Mouse (Mus musculus): ENCODE results near the gene A530032D15Rik.
"Not testable (repeated sequence)": the region's sequence is repeated elsewhere in the genome, so short reads cannot be mapped to it uniquely, and the experiment has no call there.

DNA sequence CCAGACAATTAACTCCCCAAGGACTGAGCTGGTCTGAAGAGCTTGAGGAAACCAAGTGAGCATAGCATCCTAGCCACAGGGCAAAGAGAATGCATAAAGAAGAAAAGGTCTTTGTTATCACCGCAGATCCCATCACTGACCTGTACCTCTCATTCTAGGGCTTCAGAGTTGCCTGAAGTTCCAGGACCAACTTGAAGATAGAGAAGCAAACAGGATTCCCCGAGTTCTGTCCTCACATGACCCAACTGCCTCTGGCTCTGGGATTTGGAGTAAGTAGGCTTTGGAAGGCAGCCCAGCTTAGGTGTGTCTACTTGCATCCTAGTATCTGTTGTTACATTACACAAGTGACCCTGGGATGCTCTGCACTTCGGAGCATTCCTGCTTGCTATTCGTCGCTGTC lies 3.2 kb upstream of the A530032D15Rik start:
- TF ChIP-seq CTCF, EP300 (IDR thresholded peaks at IDR 0.05): not testable (repeated sequence)

Data from lung, postnatal 0 days (tissue).